Mouse (Mus musculus): ENCODE data around the gene Xiap. TPM values are rescaled to one million over a fixed set of nuclear protein-coding genes. Genes with fewer than 3 reads are reported as not detected.
A peak's percentile ranks its signal among the peaks of the same experiment; 100 is the strongest.

Gene Xiap
- polyA plus RNA-seq, 1 experiment from 2014 or later, result 16.5 TPM

GRCm38 (mm10) chrX:42050652-42051643 lies 8.5 kb upstream of the Xiap start:
- ATAC-seq (ENCODE audit: borderline replicate concordance, extremely low read depth, low FRiP score, low TSS enrichment), result peak; percentile 84
- WGBS, result 43% methylated on average over 5 of the region's 5 CpGs
- Histone ChIP-seq H3K9me3 (no peaks in the 10 kb centered on the region), H3K27ac (peak overlapping the region; percentile 86), H3K4me1 (peaks cover 3% of the 10 kb centered on the region; the same call in 1 of the 2 replicates), H3K9ac (no peak overlapping the region), H3K4me2 (no peak overlapping the region), H3K4me3 (no peak overlapping the region), H3K27me3 (no peaks in the 10 kb centered on the region), H3K36me3 (no peaks in the 10 kb centered on the region)

DNA sequence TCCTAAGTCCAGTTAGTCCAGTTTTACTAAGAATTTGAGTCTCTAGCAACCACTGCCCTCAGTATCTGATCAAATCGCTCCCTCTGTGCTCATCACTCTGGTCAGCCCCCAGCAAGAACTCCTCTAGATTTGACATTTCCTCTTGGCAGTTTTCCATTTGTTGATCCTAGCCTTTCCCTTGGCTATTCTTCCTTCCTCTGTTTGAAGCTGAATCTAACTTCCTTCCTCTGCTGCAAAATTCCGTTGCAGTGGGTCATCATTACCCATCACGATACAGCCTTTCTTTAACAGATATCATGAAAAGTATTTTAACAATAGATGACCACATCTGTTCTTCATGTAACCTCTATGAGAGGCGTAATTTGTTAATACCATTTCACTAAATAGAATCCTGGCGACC lies 2.5 kb upstream of the Xiap start:
- ATAC-seq (ENCODE audit: borderline replicate concordance, extremely low read depth, low FRiP score, low TSS enrichment), result no peak
- Histone ChIP-seq H3K4me2 (no peak overlapping the region), H3K27ac (no peak overlapping the region), H3K27me3 (no peaks in the 10 kb centered on the region), H3K9me3 (no peaks in the 10 kb centered on the region), H3K36me3 (no peaks in the 10 kb centered on the region), H3K4me3 (no peak overlapping the region), H3K9ac (no peak overlapping the region), H3K4me1 (no peaks in the 10 kb centered on the region)
- 48% methylated on average over 5 of the region's 5 CpGs for WGBS

GRCm38 (mm10) chrX:42057873-42058272 lies 1.6 kb upstream of the Xiap start:
- H3K4me2 ChIP-seq, result no peak overlapping the region
- 75% methylated on average over 4 of the region's 4 CpGs for WGBS
- ATAC-seq (ENCODE audit: borderline replicate concordance, extremely low read depth, low FRiP score, low TSS enrichment), result no peak
- no peaks in the 10 kb centered on the region for H3K36me3 ChIP-seq
- H3K4me3 ChIP-seq, result no peak overlapping the region
- no peak overlapping the region for H3K27ac ChIP-seq
- H3K9me3 ChIP-seq, result no peaks in the 10 kb centered on the region
- H3K4me1 ChIP-seq, result no peaks in the 10 kb centered on the region
- H3K27me3 ChIP-seq, result no peaks in the 10 kb centered on the region
- no peak overlapping the region for H3K9ac ChIP-seq

- no peaks in the 10 kb centered on the region for H3K9me3 ChIP-seq
- H3K4me2 ChIP-seq, result no peak overlapping the region
- no peaks in the 10 kb centered on the region for H3K27me3 ChIP-seq
- H3K27ac ChIP-seq, result no peak overlapping the region
- no peak for ATAC-seq (ENCODE audit: borderline replicate concordance, extremely low read depth, low FRiP score, low TSS enrichment)
- no peak overlapping the region for H3K9ac ChIP-seq
- H3K4me3 ChIP-seq, result no peak overlapping the region
- WGBS, result 56% methylated on average over 1 of the region's 1 CpGs
- no peaks in the 10 kb centered on the region for H3K4me1 ChIP-seq
- no peaks in the 10 kb centered on the region for H3K36me3 ChIP-seq
Observed at GRCm38 (mm10) chrX:42063621-42064020, 4.1 kb downstream of the Xiap start.

DNA sequence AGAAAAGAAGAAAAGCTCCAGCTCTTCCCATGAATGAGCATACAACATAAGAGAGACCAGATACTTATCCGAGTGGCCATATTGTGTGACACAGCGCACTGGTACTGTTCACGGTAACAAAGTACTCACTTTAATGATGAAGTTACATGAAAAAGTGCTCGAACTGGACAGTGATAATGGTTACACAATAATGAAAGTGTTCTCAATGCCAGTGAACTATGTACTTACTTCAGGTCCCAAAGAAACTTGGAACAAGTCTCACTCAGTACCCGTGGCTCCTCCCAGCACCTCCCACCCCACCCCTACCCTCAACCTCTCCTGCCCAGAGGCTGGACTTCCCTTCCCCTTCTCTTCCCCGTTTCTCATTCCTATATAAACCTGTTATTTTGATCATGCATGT lies 5.6 kb downstream of the Xiap start:
- no peak overlapping the region for H3K4me3 ChIP-seq
- WGBS, result 79% methylated on average over 6 of the region's 6 CpGs
- H3K27me3 ChIP-seq, result no peaks in the 10 kb centered on the region
- H3K36me3 ChIP-seq, result no peaks in the 10 kb centered on the region
- no peaks in the 10 kb centered on the region for H3K4me1 ChIP-seq
- H3K4me2 ChIP-seq, result no peak overlapping the region
- H3K9ac ChIP-seq, result no peak overlapping the region
- H3K27ac ChIP-seq, result no peak overlapping the region
- ATAC-seq (ENCODE audit: borderline replicate concordance, extremely low read depth, low FRiP score, low TSS enrichment), result no peak
- H3K9me3 ChIP-seq, result no peaks in the 10 kb centered on the region

- Histone ChIP-seq H3K9me3 (no peaks in the 10 kb centered on the region), H3K27me3 (no peaks in the 10 kb centered on the region), H3K4me1 (peaks cover 7% of the 10 kb centered on the region), H3K4me2 (no peak overlapping the region), H3K36me3 (no peaks in the 10 kb centered on the region), H3K4me3 (no peak overlapping the region), H3K27ac (no peak overlapping the region), H3K9ac (no peak overlapping the region)
- 76% methylated on average over 1 of the region's 1 CpGs for WGBS
- no peak for ATAC-seq (ENCODE audit: borderline replicate concordance, extremely low read depth, low FRiP score, low TSS enrichment)
Observed at GRCm38 (mm10) chrX:42066771-42067170, 7.3 kb downstream of the Xiap start.

GRCm38 (mm10) chrX:42067791-42068200 lies 8.3 kb downstream of the Xiap start:
- no peaks in the 10 kb centered on the region for H3K9me3 ChIP-seq
- peaks cover 7% of the 10 kb centered on the region for H3K4me1 ChIP-seq
- peak overlapping the region; percentile 38 for H3K9ac ChIP-seq
- H3K4me2 ChIP-seq, result peak overlapping the region; percentile 46
- H3K4me3 ChIP-seq, result peak overlapping the region; percentile 43
- no peaks in the 10 kb centered on the region for H3K27me3 ChIP-seq
- WGBS, result 13% methylated on average over 27 of the region's 27 CpGs
- peak; percentile 82 for ATAC-seq (ENCODE audit: borderline replicate concordance, extremely low read depth, low FRiP score, low TSS enrichment)
- H3K36me3 ChIP-seq, result no peaks in the 10 kb centered on the region
- H3K27ac ChIP-seq, result peak overlapping the region; percentile 96

DNA sequence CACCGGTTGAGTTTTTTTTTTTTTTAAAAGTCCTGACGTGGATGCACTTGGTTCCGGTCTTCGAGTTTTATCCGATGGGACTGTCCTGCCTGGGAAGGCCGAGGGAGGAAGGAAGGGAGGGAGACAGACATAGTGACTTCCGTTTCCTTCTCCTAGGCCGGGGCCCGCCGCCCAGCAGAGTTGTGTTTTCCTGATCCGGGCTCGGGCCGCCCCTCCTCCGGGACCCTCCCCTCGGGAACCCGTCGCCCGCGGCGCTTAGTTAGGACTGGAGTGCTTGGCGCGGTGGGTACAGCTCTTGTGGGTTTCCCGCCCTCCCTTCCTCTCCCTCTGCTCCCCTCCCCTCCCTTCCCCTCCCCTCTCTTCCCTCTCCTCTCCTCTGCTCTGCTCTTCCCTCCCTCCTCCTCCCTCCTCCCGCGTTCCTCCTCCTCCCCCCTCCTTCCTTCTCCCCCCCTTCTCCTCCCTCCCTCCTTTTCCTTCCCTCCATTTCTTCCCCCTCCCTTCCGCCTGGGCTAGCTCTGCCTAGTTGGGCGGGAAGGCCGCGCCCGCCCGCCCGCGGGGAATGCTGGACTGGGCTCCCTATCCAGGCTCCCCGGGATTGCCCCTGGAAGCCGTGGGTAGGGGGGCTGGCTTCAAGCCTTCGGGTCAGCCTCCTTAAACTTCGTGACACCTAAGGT lies 8.9 kb downstream of the Xiap start:
- Histone ChIP-seq H3K36me3 (no peaks in the 10 kb centered on the region), H3K4me3 (peak overlapping the region; percentile 43), H3K9ac (peak overlapping the region; percentile 49), H3K27me3 (no peaks in the 10 kb centered on the region), H3K4me2 (peak overlapping the region; percentile 47), H3K27ac (peak overlapping the region; percentile 96), H3K4me1 (peaks cover 7% of the 10 kb centered on the region), H3K9me3 (no peaks in the 10 kb centered on the region)
- peak; percentile 94 for ATAC-seq (ENCODE audit: borderline replicate concordance, extremely low read depth, low FRiP score, low TSS enrichment)
- WGBS, result 24% methylated on average over 36 of the region's 37 CpGs

GRCm38 (mm10) chrX:42068875-42069257 lies 9.4 kb downstream of the Xiap start:
- Histone ChIP-seq H3K4me2 (peak overlapping the region; percentile 47), H3K9me3 (no peaks in the 10 kb centered on the region), H3K4me3 (peak overlapping the region; percentile 43), H3K27me3 (no peaks in the 10 kb centered on the region), H3K4me1 (peaks cover 7% of the 10 kb centered on the region), H3K36me3 (no peaks in the 10 kb centered on the region), H3K27ac (peak overlapping the region; percentile 96), H3K9ac (peak overlapping the region; percentile 49)
- ATAC-seq (ENCODE audit: borderline replicate concordance, extremely low read depth, low FRiP score, low TSS enrichment), result no peak
- 23% methylated on average over 3 of the region's 3 CpGs for WGBS

GRCm38 (mm10) chrX:42087731-42088130 lies 28.3 kb downstream of the Xiap start:
- H3K4me3 ChIP-seq, result no peak overlapping the region
- H3K36me3 ChIP-seq, result no peaks in the 10 kb centered on the region
- H3K4me1 ChIP-seq, result no peaks in the 10 kb centered on the region
- WGBS, result 68% methylated on average over 8 of the region's 8 CpGs
- ATAC-seq (ENCODE audit: borderline replicate concordance, extremely low read depth, low FRiP score, low TSS enrichment), result no peak
- no peak overlapping the region for H3K9ac ChIP-seq
- H3K4me2 ChIP-seq, result no peak overlapping the region
- H3K27me3 ChIP-seq, result no peaks in the 10 kb centered on the region
- no peaks in the 10 kb centered on the region for H3K9me3 ChIP-seq
- no peak overlapping the region for H3K27ac ChIP-seq

DNA sequence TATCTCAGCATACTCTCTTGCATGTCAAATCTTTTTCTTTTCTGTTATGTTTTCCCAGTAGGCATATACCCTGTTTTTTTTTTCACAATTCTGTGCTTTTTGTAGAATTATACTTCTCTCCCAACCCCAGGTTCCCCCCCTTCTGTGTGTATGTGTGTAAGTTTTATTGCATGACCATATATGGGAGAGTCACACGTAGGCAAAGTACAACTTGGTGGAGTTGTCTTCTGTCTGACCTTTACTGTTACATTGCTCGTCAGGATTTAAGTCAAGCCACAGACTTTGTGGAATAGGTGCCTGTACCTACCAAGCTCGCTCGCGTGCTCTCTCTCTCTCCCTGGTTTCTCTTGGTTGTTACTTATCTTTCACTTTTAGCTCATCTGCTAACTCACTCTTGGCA lies 28.7 kb downstream of the Xiap start:
- no peaks in the 10 kb centered on the region for H3K9me3 ChIP-seq
- H3K36me3 ChIP-seq, result no peaks in the 10 kb centered on the region
- no peak overlapping the region for H3K9ac ChIP-seq
- ATAC-seq (ENCODE audit: borderline replicate concordance, extremely low read depth, low FRiP score, low TSS enrichment), result no peak
- H3K27me3 ChIP-seq, result no peaks in the 10 kb centered on the region
- H3K4me2 ChIP-seq, result no peak overlapping the region
- WGBS, result 80% methylated on average over 5 of the region's 5 CpGs
- H3K4me3 ChIP-seq, result no peak overlapping the region
- H3K4me1 ChIP-seq, result no peaks in the 10 kb centered on the region
- no peak overlapping the region for H3K27ac ChIP-seq

DNA sequence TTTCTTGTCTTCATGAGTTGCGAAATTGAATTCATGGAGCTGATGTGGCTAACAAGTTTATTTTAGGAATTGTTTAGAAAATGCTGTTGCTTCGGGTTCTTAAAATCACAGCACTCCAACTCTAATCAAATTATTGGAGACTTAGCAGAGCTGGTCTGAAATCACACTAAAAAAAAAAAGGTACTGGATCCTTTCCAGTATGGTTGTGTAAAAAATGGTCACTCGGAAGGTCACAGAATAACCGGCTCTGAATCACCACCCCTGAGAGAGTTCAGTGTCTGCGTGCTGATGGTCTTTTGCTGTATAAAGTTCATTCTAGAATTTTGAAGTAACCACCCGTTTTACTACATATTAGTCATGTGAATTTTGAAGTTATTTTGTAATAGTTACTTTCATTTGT lies 47.7 kb downstream of the Xiap start:
- H3K9me3 ChIP-seq, result no peaks in the 10 kb centered on the region
- no peaks in the 10 kb centered on the region for H3K4me1 ChIP-seq
- no peaks in the 10 kb centered on the region for H3K27me3 ChIP-seq
- WGBS, result 68% methylated on average over 6 of the region's 6 CpGs
- H3K4me3 ChIP-seq, result no peak overlapping the region
- ATAC-seq (ENCODE audit: borderline replicate concordance, extremely low read depth, low FRiP score, low TSS enrichment), result no peak
- H3K27ac ChIP-seq, result no peak overlapping the region
- no peak overlapping the region for H3K9ac ChIP-seq
- H3K4me2 ChIP-seq, result no peak overlapping the region
- peaks cover 11% of the 10 kb centered on the region for H3K36me3 ChIP-seq

Data from lung, embryonic 15.5 days (tissue).